Mouse (Mus musculus) liver, embryonic 16.5 days (tissue): ENCODE data around the gene Prdm8. TPM values are rescaled to one million over a fixed set of nuclear protein-coding genes. Genes with fewer than 3 reads are reported as not detected.

Experiments used
- polyA plus RNA-seq: library from polyadenylated mRNA; unstranded; fragments of >200 nt; fragmentation: Nextera tagmentation; extraction: Ambion mirVana; gene quantifications from 2 replicates; pipeline ENCODE4 v1.2.1, GENCODE M21; 2015

Gene Prdm8
- polyA plus RNA-seq, 1 experiment from 2014 or later, result not detected

Other genes starting within 250 kb of the Prdm8 start
- 7.3 and 7.8 TPM in 2 replicates for gene Antxr2, start 136.2 kb upstream of the Prdm8 start, polyA plus RNA-seq
- 0.09 TPM in 1 of 2 replicates, not detected in the other for gene Fgf5, start 87.0 kb downstream of the Prdm8 start, polyA plus RNA-seq
- not detected in 2 replicates for gene Cfap299, start 162.1 kb downstream of the Prdm8 start, polyA plus RNA-seq